Mouse (Mus musculus): ENCODE results near the gene Sult2a4.
"Not testable (repeated sequence)": the region's sequence is repeated elsewhere in the genome, so short reads cannot be mapped to it uniquely, and the experiment has no call there.

Gene Sult2a4

DNA sequence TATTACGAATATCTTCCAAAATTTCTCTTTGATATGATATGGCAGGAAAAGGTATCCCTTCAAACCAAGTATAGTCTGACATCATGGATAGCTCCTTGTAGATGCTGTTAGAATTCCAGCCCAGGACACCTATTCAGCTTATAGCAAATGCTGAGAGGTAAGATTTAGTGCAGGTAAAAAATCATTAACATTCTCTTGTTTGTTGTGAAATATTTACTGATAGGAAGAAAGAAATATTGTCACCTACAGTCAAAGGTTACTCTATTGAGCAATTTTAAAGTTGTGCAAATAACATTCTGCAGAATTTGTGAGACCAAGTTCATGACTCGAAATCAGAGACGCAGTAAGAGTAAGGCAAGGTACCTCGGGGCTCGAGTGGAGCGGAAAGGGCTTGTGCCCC, at the start of gene Sult2a4:
Sult2a4 (minus strand) TSS at position 101 of the 400 bp plus-strand sequence.
- DNase-seq, result not testable (repeated sequence)

DNA sequence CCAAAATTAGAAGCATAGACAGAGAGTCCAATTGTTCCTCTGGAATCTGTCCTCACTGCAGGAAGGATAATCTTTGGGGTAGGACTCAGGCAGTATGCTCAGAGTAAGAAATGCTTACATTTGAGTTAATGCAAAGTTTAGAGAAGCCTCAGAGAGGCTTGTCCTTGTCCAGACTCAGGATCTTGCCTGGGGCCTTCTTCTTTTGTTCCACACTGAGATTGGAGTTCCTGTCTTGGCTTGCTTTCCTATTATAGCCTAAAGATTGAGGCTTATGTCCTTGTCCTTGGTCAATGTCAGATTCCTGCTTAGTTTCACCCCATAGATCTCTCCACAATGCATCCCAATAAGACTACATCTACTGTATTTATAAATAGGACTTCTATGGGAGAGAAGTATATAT, 41.4 kb upstream of the Sult2a4 start:
- DNase-seq, result not testable (repeated sequence)

DNA sequence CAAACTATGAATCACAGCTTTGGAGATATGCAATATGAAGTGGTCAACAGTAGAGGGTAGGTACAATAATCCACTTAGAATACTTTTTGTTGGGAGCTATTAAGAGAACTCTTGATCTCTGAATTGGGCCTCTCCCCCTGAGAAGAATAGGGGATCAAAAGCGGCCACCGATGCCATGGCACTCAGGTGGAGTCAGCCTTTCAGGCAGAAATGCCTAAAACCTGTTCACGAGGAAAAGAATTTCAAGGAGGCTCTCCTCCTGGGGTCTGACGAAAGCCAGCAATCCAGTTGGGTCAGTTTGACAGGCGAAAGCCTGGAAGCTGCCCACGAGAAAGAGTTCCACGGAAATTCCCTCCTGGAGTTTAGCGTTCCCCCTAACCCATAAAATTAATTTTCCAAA, 23.7 kb upstream of the Sult2a4 start:
- no peak for DNase-seq

- not testable (repeated sequence) for DNase-seq
Observed at GRCm38 (mm10) chr7:14010686-14011085, 21.3 kb upstream of the Sult2a4 start.

Measured in thymus, postnatal 25 days (tissue).